Mouse (Mus musculus) left cerebral cortex, adult 2 months (tissue): ENCODE data around the gene Foxp1. TPM values are rescaled to one million over a fixed set of nuclear protein-coding genes. Genes with fewer than 3 reads are reported as not detected.

Experiments
- DNase-seq, 2 experiments: peaks; one replicate each; pipeline ENCODE4 v3.0.0; 2021 to 2022; ENCODE audit warnings: low spot score in 2 of 2, mixed read lengths in 1 of 2; ENCODE audit errors: extremely low spot score in 1 of 2
- H3K27ac ChIP-seq: fragments of 200-600 bp; 2 replicates; pipeline ENCODE4 v1.8.1; 2022
- H3K4me3 ChIP-seq: fragments of 200-600 bp; 2 replicates; pipeline ENCODE4 v1.8.1; 2022
- CTCF ChIP-seq: fragments of 200-600 bp; IDR thresholded peaks from 2 replicates; pipeline ENCODE4 v1.8.1; 2022; ENCODE audit warnings: antibody characterized with exemption, mild to moderate bottlenecking, moderate library complexity
- intact Hi-C: fragments of 180-260 bp; cut with DNase I; formaldehyde crosslinking; loops from one replicate; pipeline ENCODE4 v1.15.1; 2025
- total RNA-seq, 2 experiments: library from RNA; stranded (reverse); gene quantifications; 2 replicates each; pipeline ENCODE4 v1.2.3; 2021

Foxp1 gene
- total RNA-seq, 2 experiments from 2014 or later: 133 to 139 TPM

DNA sequence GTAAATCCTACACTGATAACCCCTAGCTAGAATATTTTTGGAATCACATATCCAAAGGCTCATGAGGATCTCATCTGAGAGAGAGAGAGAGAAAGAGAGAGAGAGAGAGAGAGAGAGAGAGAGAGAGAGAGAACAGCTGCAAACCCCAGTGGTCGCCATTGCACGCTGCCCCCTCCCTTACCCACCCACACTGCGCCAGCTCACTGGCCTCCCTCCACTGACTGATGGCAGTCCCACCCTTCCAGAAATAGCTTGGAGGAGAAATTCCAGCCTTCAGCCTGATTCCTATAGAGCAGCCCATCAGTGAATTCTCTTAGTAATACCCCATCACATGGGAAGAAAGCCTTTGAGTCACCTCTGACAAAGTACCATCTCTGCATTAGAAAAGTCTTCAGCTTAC is 271.3 kb downstream of the Foxp1 start:
- Histone ChIP-seq H3K4me3 (no peak overlapping the region), H3K27ac (no peak overlapping the region)
- DNase-seq: no peak
- no peak for TF ChIP-seq CTCF
- intact Hi-C loops: no loop called here

DNA sequence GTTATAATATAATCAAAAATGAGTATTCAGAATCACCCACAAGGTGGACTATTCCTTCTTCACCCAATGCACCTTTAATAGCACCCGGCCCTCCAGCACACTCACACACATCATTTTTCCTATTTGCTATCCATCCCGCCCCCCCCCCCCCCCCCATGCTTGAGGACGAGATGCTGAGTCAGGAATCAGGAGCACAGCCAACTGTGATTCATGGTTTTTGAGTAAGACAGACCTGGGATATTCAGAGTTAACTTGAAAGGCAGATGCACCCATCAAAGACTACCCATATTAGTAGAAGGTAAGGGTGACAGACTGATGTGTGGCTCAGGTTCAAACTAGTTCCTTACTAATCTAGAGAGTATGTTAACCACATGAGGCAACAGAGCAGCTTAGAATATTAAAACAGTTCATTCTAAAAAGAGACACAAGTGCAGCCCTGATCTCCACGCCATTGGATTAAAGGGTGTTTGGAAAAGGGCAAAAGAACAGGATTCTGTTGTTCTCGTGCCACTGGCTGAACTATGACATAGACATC is 273.0 kb downstream of the Foxp1 start:
- DNase-seq: no peak
- no peak overlapping the region for H3K4me3 ChIP-seq
- H3K27ac ChIP-seq: no peak overlapping the region
- no peak for TF ChIP-seq CTCF
- intact Hi-C loops: no loop called here

DNA sequence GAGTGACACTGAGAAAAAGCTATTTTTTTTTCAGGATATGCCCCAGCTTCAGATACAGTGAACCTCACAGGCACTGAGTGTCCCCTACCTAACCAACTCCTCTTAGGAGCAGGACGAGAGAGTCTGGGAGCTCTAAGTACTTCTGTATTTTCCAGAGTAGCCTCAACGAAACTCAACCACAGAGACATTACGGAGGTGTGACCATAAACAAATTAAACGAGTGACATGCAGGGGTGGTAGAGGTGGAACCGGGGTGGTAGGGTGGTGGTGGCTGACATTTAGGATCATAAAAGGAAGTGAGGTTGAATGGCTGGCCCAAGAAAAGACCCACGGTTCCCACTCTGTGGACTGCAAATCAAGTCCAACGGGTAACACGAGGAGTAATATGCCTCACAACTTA is 274.1 kb downstream of the Foxp1 start:
- DNase-seq: no peak
- H3K4me3 ChIP-seq: no peak overlapping the region

DNA sequence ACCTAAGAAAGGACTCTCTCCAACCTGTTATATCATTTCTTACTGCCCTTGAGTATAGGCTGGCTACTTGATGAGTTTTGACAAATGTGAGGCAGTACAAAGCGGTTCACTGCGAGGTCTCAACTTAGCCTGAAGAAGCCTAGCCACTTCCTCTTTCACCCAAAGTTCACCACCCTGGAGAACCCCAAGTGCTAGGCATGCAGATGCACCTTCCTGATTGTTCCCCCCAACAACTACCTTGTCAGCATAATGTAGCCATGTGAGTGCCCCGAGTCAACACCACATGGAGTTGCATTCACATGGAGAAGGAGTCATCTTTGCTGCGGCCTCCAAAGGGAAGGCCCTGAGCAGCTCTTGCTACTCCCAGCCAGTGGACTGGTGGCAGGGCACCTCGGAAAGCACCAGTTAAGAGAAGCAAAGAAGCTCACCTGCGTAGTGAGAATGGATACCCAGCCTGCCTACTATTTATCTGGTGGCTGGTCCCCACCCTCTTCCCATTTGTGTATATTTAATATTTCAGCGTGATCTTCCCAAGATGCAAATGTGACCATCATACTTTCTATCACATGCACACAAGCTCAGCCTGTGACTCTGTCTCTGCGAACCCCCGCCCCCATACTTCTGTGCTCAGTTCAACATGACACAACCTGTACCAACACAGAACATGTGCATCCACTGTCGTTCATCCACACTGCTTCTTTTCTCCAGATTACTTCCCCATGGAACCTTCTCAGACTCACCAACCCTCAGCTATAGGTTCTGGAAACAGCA is 280.7 kb downstream of the Foxp1 start:
- intact Hi-C loops: no loop called here

More for the DNA sequence above, 274.1 kb downstream of the Foxp1 start:
- no peak overlapping the region for H3K27ac ChIP-seq
- TF ChIP-seq CTCF: no peak
- intact Hi-C loops: no loop called here

DNA sequence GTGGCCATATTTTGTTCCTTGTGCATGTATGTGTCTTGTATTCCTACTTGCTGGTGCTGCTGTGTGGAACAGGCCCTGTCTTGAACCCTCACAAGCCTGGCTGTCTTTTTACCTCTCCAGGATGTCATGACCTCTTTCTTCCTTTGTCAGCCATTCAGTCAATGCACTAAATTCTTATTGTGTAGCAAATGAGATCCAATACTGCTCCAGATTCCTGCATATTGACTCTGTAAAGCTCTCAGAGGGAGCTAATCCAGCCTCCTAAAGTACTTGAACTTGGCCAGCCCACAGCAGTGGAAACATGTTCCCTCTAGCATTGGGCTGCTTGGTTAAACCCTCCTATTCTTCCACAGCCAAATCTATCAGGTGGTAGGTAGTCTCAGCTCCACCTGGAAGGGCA is 281.8 kb downstream of the Foxp1 start:
- H3K4me3 ChIP-seq: no peak overlapping the region
- intact Hi-C loops: no loop called here
- no peak for DNase-seq
- no peak for TF ChIP-seq CTCF
- no peak overlapping the region for H3K27ac ChIP-seq

More for the DNA sequence above, 280.7 kb downstream of the Foxp1 start:
- Histone ChIP-seq H3K4me3 (no peak overlapping the region), H3K27ac (no peak overlapping the region)
- TF ChIP-seq CTCF: no peak
- no peak for DNase-seq

DNA sequence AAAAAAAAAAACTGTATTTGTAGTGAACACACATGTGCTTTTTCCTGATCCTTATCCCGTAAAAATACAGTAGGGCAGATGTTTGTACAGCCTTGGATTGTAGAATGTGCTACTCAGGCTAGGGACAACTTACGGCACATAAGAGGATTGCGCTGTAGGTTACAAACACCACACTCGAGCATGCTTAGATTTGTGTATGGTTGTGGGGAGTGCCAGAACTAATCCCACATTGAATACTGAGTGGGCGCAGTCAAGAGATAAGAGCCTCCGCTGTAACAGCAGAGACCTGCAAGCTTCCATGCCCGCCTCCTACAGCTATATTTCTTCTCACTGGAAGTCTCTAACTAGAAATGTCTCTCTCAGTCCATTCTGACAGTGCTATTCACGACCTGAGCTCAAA is 286.9 kb downstream of the Foxp1 start:
- DNase-seq: no peak
- H3K27ac ChIP-seq: no peak overlapping the region
- intact Hi-C loops: no loop called here
- TF ChIP-seq CTCF: no peak
- H3K4me3 ChIP-seq: no peak overlapping the region

DNA sequence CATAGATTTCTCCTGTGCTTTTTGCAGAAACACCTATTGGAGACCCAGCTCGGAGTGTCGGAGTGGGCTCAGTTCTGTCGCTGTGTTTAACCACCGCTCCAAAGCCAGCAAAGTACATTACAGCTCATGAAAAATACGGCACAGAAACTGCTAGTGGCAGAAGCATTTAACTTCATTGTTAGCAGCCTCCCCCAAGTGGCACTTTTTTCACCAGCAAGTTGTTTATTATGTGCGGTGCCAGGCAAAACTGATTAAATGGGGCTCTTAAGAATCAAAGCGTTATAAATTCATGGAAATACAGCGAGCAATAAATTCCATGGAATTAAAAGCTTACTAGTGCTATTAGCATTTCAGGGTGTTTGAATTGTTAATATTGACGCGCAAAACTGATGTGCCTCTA is 289.1 kb downstream of the Foxp1 start:
- H3K4me3 ChIP-seq: no peak overlapping the region
- intact Hi-C loops: no loop called here
- H3K27ac ChIP-seq: no peak overlapping the region
- DNase-seq: no peak
- TF ChIP-seq CTCF: no peak; the same call in 1 of the 2 replicates

DNA sequence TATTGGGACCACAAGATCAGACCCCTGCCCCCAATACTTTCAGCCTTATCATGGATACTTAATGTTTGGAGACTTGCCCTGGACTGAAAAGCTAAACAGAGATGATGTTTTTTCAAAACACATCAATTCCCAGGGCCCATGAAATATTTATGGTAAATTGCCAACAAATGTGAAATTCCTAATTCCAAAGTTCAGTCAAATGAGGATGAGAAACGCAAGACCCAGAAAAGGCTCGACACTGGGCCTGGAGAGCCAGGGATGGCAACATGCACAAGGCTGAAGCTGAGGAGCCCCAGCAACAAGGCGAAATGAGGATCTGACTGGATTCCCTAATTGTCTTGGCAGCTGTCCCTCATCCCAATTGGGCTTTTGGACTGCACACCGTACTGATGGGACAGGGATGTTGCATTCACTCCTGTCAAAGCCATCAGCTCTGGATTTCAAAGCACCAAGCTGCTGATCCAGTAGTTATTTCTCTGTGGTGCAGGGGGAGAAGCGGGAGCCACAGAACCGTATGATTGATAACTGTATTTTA is 294.1 kb downstream of the Foxp1 start:
- Histone ChIP-seq H3K4me3 (no peak overlapping the region), H3K27ac (no peak overlapping the region)
- intact Hi-C loops: no loop called here
- no peak for DNase-seq
- TF ChIP-seq CTCF: no peak

DNA sequence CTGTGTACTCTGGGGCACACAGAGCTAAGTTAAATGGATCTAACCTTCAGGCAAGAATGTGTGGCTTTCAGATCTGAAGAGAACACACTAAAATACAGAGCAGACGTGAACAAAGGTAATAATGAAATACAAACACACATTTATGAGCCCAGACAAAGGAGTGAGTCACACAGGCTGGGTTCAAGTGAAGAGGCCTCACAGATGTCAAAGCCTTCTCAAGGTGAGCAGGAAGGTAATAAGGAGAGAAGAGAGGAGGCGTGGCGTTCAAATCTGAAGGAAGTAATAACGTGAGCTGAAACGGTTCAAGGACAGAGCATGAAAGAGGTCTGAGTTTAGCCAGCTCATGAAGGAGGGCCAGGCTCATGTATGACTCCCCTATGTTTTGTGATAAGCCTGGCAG is 301.4 kb downstream of the Foxp1 start:
- Histone ChIP-seq H3K4me3 (no peak overlapping the region), H3K27ac (no peak overlapping the region)
- intact Hi-C loops: no loop called here
- no peak for TF ChIP-seq CTCF
- no peak for DNase-seq

DNA sequence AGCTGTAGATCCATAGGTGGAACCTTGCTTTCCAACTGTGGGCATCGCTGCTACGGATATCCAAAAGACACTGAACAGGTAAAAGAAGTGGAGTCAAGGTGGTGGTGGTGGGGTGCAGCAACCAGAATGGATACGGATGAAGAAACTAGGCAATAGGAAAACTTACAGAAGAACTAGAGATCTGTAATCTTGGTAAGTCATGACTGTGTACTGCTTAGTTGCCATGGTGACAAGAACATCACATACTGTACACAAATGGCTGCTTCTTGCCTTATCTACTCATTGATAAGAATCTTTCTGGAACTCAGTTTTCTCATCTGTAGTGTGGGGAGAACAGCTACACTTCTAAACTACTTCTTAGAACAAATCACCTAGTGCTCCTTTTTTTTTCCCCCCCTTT is 302.0 kb downstream of the Foxp1 start:
- no peak for TF ChIP-seq CTCF
- intact Hi-C loops: no loop called here
- Histone ChIP-seq H3K4me3 (no peak overlapping the region), H3K27ac (no peak overlapping the region)
- no peak for DNase-seq

DNA sequence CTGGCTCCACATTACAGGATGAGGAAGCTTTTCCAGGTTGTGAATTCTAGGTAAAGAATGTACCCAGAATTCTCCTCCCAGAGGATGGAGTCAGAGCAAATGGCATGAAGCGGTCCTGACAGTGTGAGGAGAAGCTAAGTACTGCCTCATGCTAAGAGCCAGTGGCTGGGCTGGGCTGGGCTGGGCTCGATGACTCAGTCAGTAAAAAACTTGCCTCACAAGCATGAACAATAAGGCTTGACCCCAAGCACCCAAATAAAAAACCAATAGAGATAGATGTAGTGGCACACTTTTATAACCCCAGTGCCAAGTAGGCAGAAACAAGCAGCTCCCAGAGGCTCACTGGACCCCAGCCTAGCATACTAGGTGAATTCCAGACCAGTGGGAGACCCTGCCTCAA is 304.7 kb downstream of the Foxp1 start:
- no peak for DNase-seq
- intact Hi-C loops: no loop called here
- no peak for TF ChIP-seq CTCF
- H3K27ac ChIP-seq: no peak overlapping the region
- H3K4me3 ChIP-seq: no peak overlapping the region

DNA sequence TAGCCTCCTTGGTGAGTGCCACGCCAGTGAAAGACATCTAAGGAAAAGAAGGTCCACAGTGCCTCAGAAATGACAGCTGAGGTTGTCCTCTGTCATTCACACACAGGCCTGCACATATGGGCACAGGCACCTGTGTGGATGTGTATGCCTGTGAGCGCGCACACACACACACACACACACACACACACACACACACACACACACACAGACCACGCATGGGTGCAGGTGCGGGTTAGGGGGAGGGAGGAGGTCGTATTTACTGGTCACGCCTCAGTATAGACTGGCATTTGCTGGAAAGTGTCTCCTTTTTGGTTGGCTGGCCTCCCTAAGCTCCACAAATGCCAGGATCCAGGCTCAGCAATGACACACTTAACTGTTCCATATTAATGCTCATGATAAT is 305.4 kb downstream of the Foxp1 start:
- intact Hi-C loops: no loop called here
- Histone ChIP-seq H3K27ac (no peak overlapping the region), H3K4me3 (no peak overlapping the region)
- no peak for DNase-seq
- no peak for TF ChIP-seq CTCF

DNA sequence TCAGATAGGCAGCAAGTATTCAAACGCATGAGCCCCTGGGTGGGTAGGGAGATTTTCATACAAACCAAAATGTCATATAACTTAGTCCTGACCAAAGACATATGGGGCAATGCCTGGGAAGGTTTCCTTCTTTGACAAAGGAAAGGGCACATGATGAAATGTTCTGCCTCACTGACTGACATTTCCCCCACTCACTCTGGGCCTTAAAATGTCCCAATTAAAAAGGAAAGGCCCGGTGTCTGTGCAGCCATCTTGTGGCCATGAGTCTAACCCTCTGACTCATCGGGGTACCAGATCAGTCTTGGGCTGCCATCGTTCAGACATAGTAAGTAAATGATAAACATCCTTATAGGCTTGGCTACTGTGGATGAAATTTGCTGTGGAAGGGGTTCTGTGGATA is 310.1 kb downstream of the Foxp1 start:
- no peak for DNase-seq
- no peak for TF ChIP-seq CTCF
- Histone ChIP-seq H3K4me3 (no peak overlapping the region), H3K27ac (no peak overlapping the region)
- intact Hi-C loops: no loop called here
